Mouse (Mus musculus) testis, adult 2 months (tissue): ENCODE data around the gene Myo1d. TPM values are rescaled to one million over a fixed set of nuclear protein-coding genes. Genes with fewer than 3 reads are reported as not detected.
"Not testable (repeated sequence)": the region's sequence is repeated elsewhere in the genome, so short reads cannot be mapped to it uniquely, and the experiment has no call there.

ENCODE experiments used
- H3K27ac ChIP-seq: fragments of 200-500 bp; 2 replicates; pipeline ENCODE4 v1.5.1; 2012; ENCODE audit warnings: low read depth, low read length; ENCODE audit not compliant: control insufficient read depth, insufficient read depth
- H3K27me3 ChIP-seq: fragments of 200-500 bp; 2 replicates; pipeline ENCODE4 v1.6.1; 2012; ENCODE audit warnings: mild to moderate bottlenecking, low read length, moderate library complexity; ENCODE audit not compliant: control insufficient read depth, insufficient read depth
- H3K36me3 ChIP-seq: fragments of 200-500 bp; 2 replicates; pipeline ENCODE4 v1.6.1; 2012; ENCODE audit warnings: mild to moderate bottlenecking, low read length; ENCODE audit not compliant: control insufficient read depth, insufficient read depth
- H3K4me1 ChIP-seq: fragments of 200-500 bp; 2 replicates; pipeline ENCODE4 v1.6.1; 2012; ENCODE audit warnings: low read length; ENCODE audit not compliant: control insufficient read depth, insufficient read depth
- H3K4me3 ChIP-seq: fragments of 200-500 bp; 2 replicates; pipeline ENCODE4 v1.5.1; 2012; ENCODE audit warnings: low read depth, mild to moderate bottlenecking, low read length, moderate library complexity, mixed read lengths; ENCODE audit not compliant: control insufficient read depth
- CTCF ChIP-seq: fragments of 200-500 bp; IDR thresholded peaks from 2 replicates; pipeline ENCODE4 v1.5.1; 2012; ENCODE audit warnings: low read depth, mild to moderate bottlenecking, inconsistent platforms, low read length, moderate library complexity; ENCODE audit not compliant: control insufficient read depth, insufficient read depth, insufficient replicate concordance
- POLR2A ChIP-seq: fragments of 200-500 bp; IDR thresholded peaks from 2 replicates; pipeline ENCODE4 v1.6.1; 2012; ENCODE audit warnings: low read depth, mild to moderate bottlenecking, inconsistent platforms, low read length, moderate library complexity; ENCODE audit not compliant: control insufficient read depth
- polyA plus RNA-seq: library from polyadenylated mRNA; depleted of rRNA; stranded (reverse); fragments of >200 nt; gene quantifications from 2 replicates; pipeline ENCODE4 v1.2.3, GENCODE M21; 2012

Gene Myo1d
- polyA plus RNA-seq, 1 experiment: 4.6 TPM

GRCm38 (mm10) chr11:80477341-80478199, 302.3 kb downstream of the Myo1d start:
- H3K27ac ChIP-seq: no peak overlapping the region
- TF ChIP-seq POLR2A (no peak), CTCF (no peak)
- no peaks in the 10 kb centered on the region for H3K36me3 ChIP-seq
- H3K4me3 ChIP-seq: peak overlapping the region; percentile 83
- no peaks in the 10 kb centered on the region for H3K27me3 ChIP-seq
- H3K4me1 ChIP-seq: peaks cover 13% of the 10 kb centered on the region

- Histone ChIP-seq H3K36me3 (peaks cover 1% of the 10 kb centered on the region; the same call in 1 of the 2 replicates), H3K4me3 (peak within 1 kb of the TSS; percentile 87), H3K27me3 (no peaks in the 10 kb centered on the region), H3K4me1 (peaks cover 13% of the 10 kb centered on the region), H3K27ac (peak within 1 kb of the TSS; percentile 34; the same call in 1 of the 2 replicates)
- TF ChIP-seq CTCF (peak; percentile 31; the same call in 1 of the 2 replicates), POLR2A (no peak)
Observed at GRCm38 (mm10) chr11:80476222-80477189, 303.3 kb downstream of the Myo1d start, which contains the start of gene Cdk5r1. Gene Cdk5r1, plus strand, starts transcription at chr11:80477023.

- H3K27ac ChIP-seq: no peak overlapping the region
- H3K27me3 ChIP-seq: no peaks in the 10 kb centered on the region
- peak overlapping the region; percentile 61; the same call in 1 of the 2 replicates for H3K4me3 ChIP-seq
- TF ChIP-seq CTCF (no peak), POLR2A (no peak)
- H3K36me3 ChIP-seq: peaks cover 1% of the 10 kb centered on the region; the same call in 1 of the 2 replicates
- peaks cover 13% of the 10 kb centered on the region for H3K4me1 ChIP-seq
Observed at GRCm38 (mm10) chr11:80475544-80475943, 304.3 kb downstream of the Myo1d start.

- no peak for TF ChIP-seq POLR2A
- no peak for TF ChIP-seq CTCF
- H3K27me3 ChIP-seq: no peaks in the 10 kb centered on the region
- H3K4me3 ChIP-seq: peak overlapping the region; percentile 61
- peaks cover 2% of the 10 kb centered on the region; the same call in 1 of the 2 replicates for H3K36me3 ChIP-seq
- H3K4me1 ChIP-seq: peaks cover 13% of the 10 kb centered on the region
- no peak overlapping the region for H3K27ac ChIP-seq
Observed at GRCm38 (mm10) chr11:80474846-80475245, 305.0 kb downstream of the Myo1d start.

GRCm38 (mm10) chr11:80474175-80474691, 305.6 kb downstream of the Myo1d start:
- H3K27ac ChIP-seq: no peak overlapping the region
- H3K4me1 ChIP-seq: peaks cover 13% of the 10 kb centered on the region
- H3K27me3 ChIP-seq: no peaks in the 10 kb centered on the region
- H3K4me3 ChIP-seq: no peak overlapping the region
- H3K36me3 ChIP-seq: peaks cover 3% of the 10 kb centered on the region
- TF ChIP-seq CTCF (no peak), POLR2A (no peak)

GRCm38 (mm10) chr11:80471836-80472605, 307.8 kb downstream of the Myo1d start:
- TF ChIP-seq POLR2A (no peak), CTCF (no peak)
- peaks cover 2% of the 10 kb centered on the region for H3K4me1 ChIP-seq
- H3K27me3 ChIP-seq: no peaks in the 10 kb centered on the region
- H3K27ac ChIP-seq: no peak overlapping the region
- H3K36me3 ChIP-seq: peaks cover 5% of the 10 kb centered on the region
- no peak overlapping the region for H3K4me3 ChIP-seq

GRCm38 (mm10) chr11:80463605-80464130, 316.2 kb downstream of the Myo1d start:
- H3K27ac ChIP-seq, H3K4me3 ChIP-seq, H3K27me3 ChIP-seq, H3K36me3 ChIP-seq, H3K4me1 ChIP-seq: not testable (repeated sequence)
